Mouse (Mus musculus) spleen, adult 2 months (tissue): ENCODE measurements around the gene Aloxe3. TPM values are rescaled to one million over a fixed set of nuclear protein-coding genes. Genes with fewer than 3 reads are reported as not detected.

Source experiments
- DNase-seq, 2 experiments: peaks; one replicate each; pipeline versions ENCODE4 v3.0.0 to v3.0.0-alpha.2; 2012 to 2021; ENCODE audit warnings: low spot score in 2 of 2, low read depth in 1 of 2
- H3K27ac ChIP-seq: fragments of 200-500 bp; 2 replicates; pipeline ENCODE4 v1.5.1; 2012; ENCODE audit warnings: low read length, inconsistent platforms; ENCODE audit not compliant: insufficient read depth
- H3K27me3 ChIP-seq: fragments of 200-500 bp; 2 replicates; pipeline ENCODE4 v1.6.1; 2012; ENCODE audit warnings: mild to moderate bottlenecking, moderate library complexity, low read length, inconsistent platforms; ENCODE audit not compliant: control insufficient read depth, insufficient read depth
- H3K36me3 ChIP-seq: fragments of 200-500 bp; 2 replicates; pipeline ENCODE4 v1.6.1; 2012; ENCODE audit warnings: mild to moderate bottlenecking, low read length, inconsistent platforms; ENCODE audit not compliant: control insufficient read depth, insufficient read depth
- H3K4me1 ChIP-seq: fragments of 200-500 bp; 2 replicates; pipeline ENCODE4 v1.6.1; 2011; ENCODE audit warnings: inconsistent platforms; ENCODE audit not compliant: control insufficient read depth, insufficient read depth, insufficient read length
- H3K4me3 ChIP-seq: fragments of 200-500 bp; 2 replicates; pipeline ENCODE4 v1.5.1; 2011; ENCODE audit warnings: mild to moderate bottlenecking, inconsistent platforms; ENCODE audit not compliant: insufficient read depth, insufficient read length; ENCODE audit errors: extremely low read depth
- CTCF ChIP-seq: fragments of 200-500 bp; IDR thresholded peaks from 2 replicates; pipeline ENCODE4 v1.5.1; 2011; ENCODE audit warnings: mild to moderate bottlenecking, inconsistent platforms; ENCODE audit not compliant: insufficient read depth, insufficient read length, insufficient replicate concordance; ENCODE audit errors: extremely low read depth
- POLR2A ChIP-seq: fragments of 200-500 bp; IDR thresholded peaks from 2 replicates; pipeline ENCODE4 v1.6.1; 2011; ENCODE audit warnings: low read depth, low read length, inconsistent platforms
- WGBS: fragments of 180-500 bp; shearing (Covaris S2); methylation state at CpG from one replicate; pipeline ENCODE4 v1.1.7; 2018; 5-methylcytosine and 5-hydroxymethylcytosine counted together
- polyA plus RNA-seq: library from polyadenylated mRNA; depleted of rRNA; stranded (reverse); fragments of >200 nt; gene quantifications from 2 replicates; pipeline ENCODE4 v1.2.3, GENCODE M21; 2012

The Aloxe3 gene
- polyA plus RNA-seq, 1 experiment = 2.8 TPM

- Histone ChIP-seq H3K27me3 (no peaks in the 10 kb centered on the region), H3K4me1 (0 out of 2 replicates have a peak, but pooled peaks cover 3% of the 10 kb centered on the region), H3K36me3 (0 out of 2 replicates have a peak, but pooled peaks cover under 1% of the 10 kb centered on the region), H3K4me3 (no peak overlapping the region), H3K27ac (no peak overlapping the region)
- no peak for DNase-seq
- TF ChIP-seq POLR2A = no peak
- no peak for TF ChIP-seq CTCF
- 84% methylated on average over 3 of the region's 3 CpGs for WGBS
These were observed 11.1 kb upstream of the Aloxe3 start for GRCm38 (mm10) chr11:69114621-69115020.

DNA sequence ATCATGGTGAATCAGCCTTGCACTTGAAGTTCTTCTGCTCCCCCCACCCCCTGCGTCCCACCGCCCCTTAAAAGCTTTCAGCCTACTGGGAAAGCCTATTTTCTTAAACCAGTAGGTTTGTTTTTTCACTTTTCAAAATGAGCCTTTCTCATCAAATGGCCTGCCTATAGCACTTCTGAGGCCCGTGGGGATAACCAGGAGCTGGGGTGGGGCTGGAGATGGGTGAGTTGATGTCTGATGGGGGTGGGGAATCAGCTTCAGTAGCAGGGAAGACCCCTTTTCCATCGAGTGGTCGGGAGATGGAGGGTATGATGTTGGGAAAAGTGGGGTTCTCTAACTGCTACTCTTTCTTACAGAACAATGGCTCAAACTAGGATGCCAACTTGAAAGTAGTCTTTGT, 8.9 kb upstream of the Aloxe3 start:
- no peak for DNase-seq
- WGBS = 78% methylated on average over 5 of the region's 5 CpGs
- Histone ChIP-seq H3K36me3 (no peaks in the 10 kb centered on the region), H3K4me3 (no peak overlapping the region), H3K27me3 (no peaks in the 10 kb centered on the region), H3K4me1 (no peaks in the 10 kb centered on the region; the same call in 1 of the 2 replicates), H3K27ac (no peak overlapping the region)
- no peak for TF ChIP-seq POLR2A
- TF ChIP-seq CTCF = no peak

DNA sequence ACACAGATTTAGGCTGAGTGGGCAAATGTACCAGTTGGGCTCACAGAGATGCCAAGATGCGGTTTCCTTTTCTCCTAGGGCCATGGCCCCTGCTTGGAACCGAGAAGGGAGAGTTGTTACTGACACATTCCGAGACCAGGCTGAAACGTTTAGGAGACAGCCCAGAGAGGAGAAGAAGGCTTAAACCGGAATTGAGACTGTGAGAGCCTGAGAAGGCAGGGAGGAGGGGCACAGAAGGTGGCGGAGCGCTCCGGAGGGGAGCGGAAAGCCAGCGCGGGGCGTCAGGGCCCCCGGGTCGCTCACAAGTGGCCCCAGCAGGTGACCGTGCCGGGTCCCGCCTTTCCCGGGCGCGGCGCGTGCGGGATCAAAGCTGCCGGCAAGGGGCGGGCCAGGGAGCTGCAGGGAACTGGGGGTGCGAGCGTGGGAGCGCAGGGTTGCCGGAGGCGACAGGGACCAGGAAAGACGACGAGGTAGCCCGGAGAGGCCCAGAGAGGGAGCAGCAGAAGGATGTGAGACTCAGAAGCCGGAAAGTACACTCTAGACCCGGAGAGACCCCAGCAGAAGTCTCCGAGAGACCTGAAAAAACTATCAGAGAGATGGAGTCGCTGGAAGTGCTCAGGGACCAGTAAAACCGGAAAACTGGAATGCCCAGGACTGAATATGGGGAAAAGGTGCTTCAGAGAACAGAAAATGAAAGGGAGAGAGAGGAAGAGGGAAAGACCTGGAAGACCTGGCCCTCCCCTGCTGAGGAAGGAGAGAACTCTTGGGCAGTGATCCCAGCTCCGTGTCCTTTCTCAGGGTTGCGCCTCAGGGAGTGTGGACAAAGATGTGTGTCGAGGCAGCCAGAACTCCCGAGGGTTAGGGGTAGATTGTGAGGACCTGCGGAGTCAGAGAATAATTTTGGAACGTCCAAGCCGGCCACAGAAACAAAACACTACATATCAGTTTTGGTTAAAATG, 7.7 kb upstream of the Aloxe3 start:
- WGBS = under 1% methylated on average over 45 of the region's 45 CpGs

DNA sequence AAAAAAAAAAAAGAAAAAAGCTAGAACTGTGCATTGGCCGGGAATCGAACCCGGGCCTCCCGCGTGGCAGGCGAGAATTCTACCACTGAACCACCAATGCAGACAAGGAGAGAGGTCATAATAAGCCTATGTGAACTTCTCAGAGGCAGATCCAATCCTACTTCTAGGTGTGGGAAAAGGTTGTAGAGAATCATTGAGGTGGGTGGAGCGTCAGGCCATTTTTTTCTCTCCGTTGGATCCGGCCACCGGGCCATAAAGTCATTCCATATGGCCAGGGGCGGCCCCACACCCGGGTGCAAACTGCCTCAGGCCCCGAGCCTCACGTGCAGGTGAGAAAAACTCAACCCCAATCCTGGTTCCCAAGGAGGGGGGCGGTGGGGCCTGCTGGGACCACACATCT, 6.9 kb upstream of the Aloxe3 start:
- peak; percentile 71 to 77 for DNase-seq
- 6% methylated on average over 15 of the region's 15 CpGs for WGBS
- Histone ChIP-seq H3K36me3 (no peaks in the 10 kb centered on the region), H3K4me1 (no peaks in the 10 kb centered on the region; the same call in 1 of the 2 replicates), H3K27ac (no peak overlapping the region), H3K4me3 (0 out of 2 replicates have a peak overlapping the region, but pooled peaks have one; percentile 58), H3K27me3 (0 out of 2 replicates have a peak, but pooled peaks cover 5% of the 10 kb centered on the region)
- TF ChIP-seq CTCF = no peak
- no peak for TF ChIP-seq POLR2A

More for the DNA sequence above, 7.7 kb upstream of the Aloxe3 start:
- peak overlapping the region; percentile 78 for H3K27ac ChIP-seq
- H3K36me3 ChIP-seq = no peaks in the 10 kb centered on the region
- peak in 1 of 2 experiments; percentile 63 for DNase-seq
- no peaks in the 10 kb centered on the region; the same call in 1 of the 2 replicates for H3K4me1 ChIP-seq
- 0 out of 2 replicates have a peak, but pooled peaks cover 5% of the 10 kb centered on the region for H3K27me3 ChIP-seq
- TF ChIP-seq CTCF = no peak
- no peak for TF ChIP-seq POLR2A
- peak overlapping the region; percentile 58 for H3K4me3 ChIP-seq

- no peaks in the 10 kb centered on the region for H3K36me3 ChIP-seq
- no peak overlapping the region for H3K27ac ChIP-seq
- H3K4me3 ChIP-seq = no peak overlapping the region
- TF ChIP-seq POLR2A = no peak
- TF ChIP-seq CTCF = no peak
- no peak for DNase-seq
- H3K27me3 ChIP-seq = 0 out of 2 replicates have a peak, but pooled peaks cover 5% of the 10 kb centered on the region
- H3K4me1 ChIP-seq = no peaks in the 10 kb centered on the region; the same call in 1 of the 2 replicates
- WGBS = 61% methylated on average over 14 of the region's 14 CpGs
These were observed 6.1 kb upstream of the Aloxe3 start for GRCm38 (mm10) chr11:69119446-69120155.

DNA sequence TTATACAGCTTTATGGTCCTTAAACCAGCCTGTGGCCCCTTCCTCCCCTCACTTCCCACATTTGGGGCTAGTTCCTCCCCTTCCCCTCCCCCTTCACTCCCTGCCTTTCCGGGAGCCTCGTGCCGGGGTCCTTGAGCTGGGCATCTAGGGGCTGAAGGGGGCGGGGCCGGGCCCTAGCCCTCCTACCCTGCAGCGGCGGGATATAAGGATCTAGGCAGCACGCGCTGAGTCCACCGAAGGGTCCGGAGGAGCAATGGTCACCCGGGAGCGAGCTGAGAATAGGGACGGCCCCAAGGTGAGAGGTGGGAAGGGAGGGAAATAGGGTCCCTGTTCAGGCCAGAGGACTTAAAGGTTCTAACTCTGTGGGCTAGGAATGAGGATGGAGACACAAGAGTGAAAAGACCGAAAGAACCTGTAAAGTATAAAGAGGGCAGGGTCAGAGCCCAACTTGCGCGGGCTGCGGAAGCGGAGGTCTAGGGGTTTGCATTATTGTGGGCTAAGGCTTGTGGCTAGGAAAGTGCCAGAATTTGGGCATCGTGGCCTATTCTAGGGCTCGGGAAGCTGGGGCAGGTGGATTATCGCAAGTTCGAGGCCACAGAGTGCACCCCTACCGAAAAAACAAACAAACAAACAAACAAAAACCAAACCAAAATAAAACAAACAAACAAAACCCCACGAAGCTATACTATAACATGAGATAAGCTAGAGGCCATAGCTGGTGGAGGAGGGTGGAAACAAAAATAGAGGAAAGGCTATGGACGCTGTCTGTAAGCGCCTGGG, 5.3 kb upstream of the Aloxe3 start, which contains the start of gene Hes7:
Gene Hes7, plus strand, starts transcription at position 184 of the 780 bp plus-strand sequence.
- TF ChIP-seq CTCF = no peak
- TF ChIP-seq POLR2A = no peak
- WGBS = 4% methylated on average over 27 of the region's 27 CpGs
- DNase-seq = no peak
- Histone ChIP-seq H3K4me1 (no peaks in the 10 kb centered on the region; the same call in 1 of the 2 replicates), H3K27me3 (0 out of 2 replicates have a peak, but pooled peaks cover 5% of the 10 kb centered on the region), H3K36me3 (no peaks in the 10 kb centered on the region), H3K4me3 (peak within 1 kb of the TSS; percentile 61), H3K27ac (no peak within 1 kb of the TSS)
